Mouse (Mus musculus) gastrocnemius, postnatal 25 days (tissue): Measurements from ENCODE around the gene Cacng6. TPM values are rescaled to one million over a fixed set of nuclear protein-coding genes. Genes with fewer than 3 reads are reported as not detected.
A peak's percentile ranks its signal among the peaks of the same experiment; 100 is the strongest.
"Not testable (repeated sequence)": the region's sequence is repeated elsewhere in the genome, so short reads cannot be mapped to it uniquely, and the experiment has no call there.

Source experiments
- DNase-seq: peaks from one replicate; pipeline ENCODE4 v3.0.0; 2022
- long read RNA-seq, 2 experiments: library from polyadenylated mRNA; stranded (forward); transcript quantifications; one replicate each; pipeline ENCODE4 v2.0.0; 2021
- total RNA-seq, 2 experiments: library from RNA; stranded (reverse); gene quantifications; 1 replicate in 1 of 2; 2 replicates in 1 of 2; pipeline ENCODE4 v1.2.3; 2021

Gene Cacng6
- 100 to 1,000 TPM in 1 of 2 experiments, 10 to 100 TPM in 1; 99.3 to 101 TPM for total RNA-seq
- long read RNA-seq, experiment 1, transcript Cacng6-202 (4 exons, 1,977 nt) = major isoform, 117 of 185 reads
- long read RNA-seq, experiment 1, partial matches to known transcripts = 36 of 185 reads
- long read RNA-seq, experiment 1, other reads (novel, unspliced or antisense) = 28 of 185 reads
- long read RNA-seq, experiment 2, transcript Cacng6-201 (3 exons, 868 nt) = minor isoform, 9 of 274 reads
- long read RNA-seq, experiment 2, transcript Cacng6-202 (4 exons, 1,977 nt) = major isoform, 210 of 274 reads
- long read RNA-seq, experiment 2, partial matches to known transcripts = 11 of 274 reads
- long read RNA-seq, experiment 2, other reads (novel, unspliced or antisense) = 44 of 274 reads

- DNase-seq = no peak
These were observed at the start of gene Cacng6 for GRCm38 (mm10) chr7:3423895-3424294. Cacng6 (plus strand) TSS chr7:3424195.

GRCm38 (mm10) chr7:3376831-3377230, 47.2 kb upstream of the Cacng6 start:
- DNase-seq = peak; percentile 12

GRCm38 (mm10) chr7:3382123-3382522, 41.9 kb upstream of the Cacng6 start:
- no peak for DNase-seq

- no peak for DNase-seq
These were observed 39.1 kb upstream of the Cacng6 start for GRCm38 (mm10) chr7:3384807-3385319.

GRCm38 (mm10) chr7:3386036-3386730, 37.8 kb upstream of the Cacng6 start:
- no peak for DNase-seq

GRCm38 (mm10) chr7:3387761-3388160, 36.2 kb upstream of the Cacng6 start:
- DNase-seq = no peak

- no peak for DNase-seq
These were observed 35.1 kb upstream of the Cacng6 start for GRCm38 (mm10) chr7:3388885-3389284.

- no peak for DNase-seq
These were observed 34.3 kb upstream of the Cacng6 start for GRCm38 (mm10) chr7:3389444-3390412.

GRCm38 (mm10) chr7:3390413-3391080, 33.4 kb upstream of the Cacng6 start, which contains the start of gene Cacng8:
Cacng8 (plus strand) TSS chr7:3390683.
- no peak for DNase-seq

- no peak for DNase-seq
These were observed 32.9 kb upstream of the Cacng6 start for GRCm38 (mm10) chr7:3391081-3391451.

GRCm38 (mm10) chr7:3391809-3392208, 32.2 kb upstream of the Cacng6 start:
- no peak for DNase-seq

GRCm38 (mm10) chr7:3397355-3397754, 26.6 kb upstream of the Cacng6 start:
- no peak for DNase-seq

- DNase-seq = no peak
These were observed 26.2 kb upstream of the Cacng6 start for GRCm38 (mm10) chr7:3397797-3398196.

GRCm38 (mm10) chr7:3398363-3398762, 25.6 kb upstream of the Cacng6 start:
- DNase-seq = not testable (repeated sequence)

- no peak for DNase-seq
These were observed 24.1 kb upstream of the Cacng6 start for GRCm38 (mm10) chr7:3399937-3400336.

GRCm38 (mm10) chr7:3409729-3410520, 14.1 kb upstream of the Cacng6 start:
- DNase-seq = no peak

- no peak for DNase-seq
These were observed 12.6 kb upstream of the Cacng6 start for GRCm38 (mm10) chr7:3411160-3411941.

GRCm38 (mm10) chr7:3412036-3412435, 12.0 kb upstream of the Cacng6 start:
- DNase-seq = no peak

GRCm38 (mm10) chr7:3414888-3415287, 9.1 kb upstream of the Cacng6 start:
- DNase-seq = peak; percentile 11

- DNase-seq = peak; percentile 14
These were observed 8.6 kb upstream of the Cacng6 start for GRCm38 (mm10) chr7:3415378-3415777.
